Mouse (Mus musculus): ENCODE data around the gene Sparc.
A peak's percentile ranks its signal among the peaks of the same experiment; 100 is the strongest.

Gene Sparc

GRCm38 (mm10) chr11:55405601-55406469, 17.1 kb downstream of the Sparc start:
- no peak for DNase-seq (ENCODE audit: low read depth)

- DNase-seq (ENCODE audit: low read depth) = no peak
Observed at GRCm38 (mm10) chr11:55404659-55405457, 18.1 kb downstream of the Sparc start.

- no peak for DNase-seq (ENCODE audit: low read depth)
Observed at GRCm38 (mm10) chr11:55400863-55401262, 22.1 kb downstream of the Sparc start.

GRCm38 (mm10) chr11:55398371-55398770, 24.6 kb downstream of the Sparc start:
- DNase-seq (ENCODE audit: low read depth) = no peak

GRCm38 (mm10) chr11:55397441-55397840, 25.5 kb downstream of the Sparc start:
- DNase-seq (ENCODE audit: low read depth) = no peak

GRCm38 (mm10) chr11:55397036-55397435, 25.9 kb downstream of the Sparc start:
- DNase-seq (ENCODE audit: low read depth) = no peak

- no peak for DNase-seq (ENCODE audit: low read depth)
Observed at GRCm38 (mm10) chr11:55395073-55395642, 27.8 kb downstream of the Sparc start.

GRCm38 (mm10) chr11:55394592-55394991, 28.4 kb downstream of the Sparc start:
- DNase-seq (ENCODE audit: low read depth) = no peak

- no peak for DNase-seq (ENCODE audit: low read depth)
Observed at GRCm38 (mm10) chr11:55392474-55392873, 30.5 kb downstream of the Sparc start.

- DNase-seq (ENCODE audit: low read depth) = peak; percentile 60
Observed at GRCm38 (mm10) chr11:55389778-55390177, 33.2 kb downstream of the Sparc start.

GRCm38 (mm10) chr11:55387576-55387975, 35.4 kb downstream of the Sparc start:
- no peak for DNase-seq (ENCODE audit: low read depth)

GRCm38 (mm10) chr11:55386424-55387063, 36.4 kb downstream of the Sparc start:
- peak; percentile 78 for DNase-seq (ENCODE audit: low read depth)

- DNase-seq (ENCODE audit: low read depth) = no peak
Observed at GRCm38 (mm10) chr11:55383463-55384045, 39.4 kb downstream of the Sparc start.

GRCm38 (mm10) chr11:55380908-55381307, 42.1 kb downstream of the Sparc start:
- no peak for DNase-seq (ENCODE audit: low read depth)

GRCm38 (mm10) chr11:55378371-55378770, 44.6 kb downstream of the Sparc start:
- DNase-seq (ENCODE audit: low read depth) = no peak

- no peak for DNase-seq (ENCODE audit: low read depth)
Observed at GRCm38 (mm10) chr11:55373838-55374237, 49.1 kb downstream of the Sparc start.

GRCm38 (mm10) chr11:55373373-55373772, 49.6 kb downstream of the Sparc start:
- DNase-seq (ENCODE audit: low read depth) = no peak

- DNase-seq (ENCODE audit: low read depth) = no peak
Observed at GRCm38 (mm10) chr11:55372001-55372400, 51.0 kb downstream of the Sparc start.

- DNase-seq (ENCODE audit: low read depth) = no peak
Observed at GRCm38 (mm10) chr11:55369093-55369471, 53.9 kb downstream of the Sparc start.

- DNase-seq (ENCODE audit: low read depth) = no peak
Observed at GRCm38 (mm10) chr11:55368388-55369092, 54.4 kb downstream of the Sparc start.

- no peak for DNase-seq (ENCODE audit: low read depth)
Observed at GRCm38 (mm10) chr11:55367783-55368182, 55.2 kb downstream of the Sparc start.
